Mouse (Mus musculus): Measurements from ENCODE around the gene Akt2. TPM values are rescaled to one million over a fixed set of nuclear protein-coding genes. Genes with fewer than 3 reads are reported as not detected.
A peak's percentile ranks its signal among the peaks of the same experiment; 100 is the strongest.

The Akt2 gene
- polyA plus RNA-seq (2016; fragmentation: Nextera tagmentation; extraction: Ambion mirVana) = 91.3 and 95.0 TPM in 2 replicates

GRCm38 (mm10) chr7:27591266-27592216 is at the start of gene Akt2:
Gene Akt2, plus strand, starts transcription at chr7:27591552.
- Histone ChIP-seq H3K27ac (peak within 1 kb of the TSS; percentile 96), H3K27me3 (ENCODE audit: low read depth, poor library complexity, severe bottlenecking) (no peaks in the 10 kb centered on the region), H3K36me3 (peaks cover 18% of the 10 kb centered on the region), H3K9me3 (replicated peaks) (no peaks in the 10 kb centered on the region), H3K4me1 (peaks cover 18% of the 10 kb centered on the region), H3K4me3 (peak within 1 kb of the TSS; percentile 79)
- WGBS = 1% methylated on average over 71 of the region's 71 CpGs
- peak; percentile 95 for DNase-seq (ENCODE audit: low spot score)

GRCm38 (mm10) chr7:27541922-27542321 is 49.4 kb upstream of the Akt2 start:
- H3K27me3 ChIP-seq (ENCODE audit: low read depth, poor library complexity, severe bottlenecking) = no peaks in the 10 kb centered on the region
- no peaks in the 10 kb centered on the region for H3K9me3 ChIP-seq (replicated peaks)
- H3K36me3 ChIP-seq = peaks cover 8% of the 10 kb centered on the region; the same call in 1 of the 2 replicates
- H3K27ac ChIP-seq = no peak overlapping the region
- WGBS = 62% methylated on average over 5 of the region's 5 CpGs
- DNase-seq (ENCODE audit: low spot score) = no peak
- H3K4me3 ChIP-seq = peak overlapping the region; percentile 53
- peaks cover 27% of the 10 kb centered on the region for H3K4me1 ChIP-seq

- peak overlapping the region; percentile 70 for H3K27ac ChIP-seq
Observed at GRCm38 (mm10) chr7:27542392-27543033, 48.8 kb upstream of the Akt2 start.

GRCm38 (mm10) chr7:27543065-27543464 is 48.3 kb upstream of the Akt2 start:
- no peak for DNase-seq (ENCODE audit: low spot score)
- WGBS = 59% methylated on average over 6 of the region's 6 CpGs
- peaks cover 5% of the 10 kb centered on the region; the same call in 1 of the 2 replicates for H3K36me3 ChIP-seq
- H3K27ac ChIP-seq = peak overlapping the region; percentile 70
- no peaks in the 10 kb centered on the region for H3K27me3 ChIP-seq (ENCODE audit: low read depth, poor library complexity, severe bottlenecking)
- H3K9me3 ChIP-seq (replicated peaks) = no peaks in the 10 kb centered on the region
- peaks cover 27% of the 10 kb centered on the region for H3K4me1 ChIP-seq
- H3K4me3 ChIP-seq = peak overlapping the region; percentile 53

More at GRCm38 (mm10) chr7:27542392-27543033, 48.8 kb upstream of the Akt2 start:
- 3% methylated on average over 30 of the region's 30 CpGs for WGBS
- Histone ChIP-seq H3K4me1 (peaks cover 27% of the 10 kb centered on the region), H3K9me3 (replicated peaks) (no peaks in the 10 kb centered on the region), H3K36me3 (peaks cover 5% of the 10 kb centered on the region; the same call in 1 of the 2 replicates), H3K4me3 (peak overlapping the region; percentile 53), H3K27me3 (ENCODE audit: low read depth, poor library complexity, severe bottlenecking) (no peaks in the 10 kb centered on the region)
- peak; percentile 91 for DNase-seq (ENCODE audit: low spot score)

GRCm38 (mm10) chr7:27543851-27544250 is 47.5 kb upstream of the Akt2 start:
- peaks cover 27% of the 10 kb centered on the region for H3K4me1 ChIP-seq
- H3K36me3 ChIP-seq = peaks cover 5% of the 10 kb centered on the region; the same call in 1 of the 2 replicates
- H3K27ac ChIP-seq = no peak overlapping the region
- H3K9me3 ChIP-seq (replicated peaks) = no peaks in the 10 kb centered on the region
- 87% methylated on average over 4 of the region's 4 CpGs for WGBS
- no peak for DNase-seq (ENCODE audit: low spot score)
- H3K27me3 ChIP-seq (ENCODE audit: low read depth, poor library complexity, severe bottlenecking) = no peaks in the 10 kb centered on the region
- no peak overlapping the region for H3K4me3 ChIP-seq

GRCm38 (mm10) chr7:27544675-27545370 is 46.5 kb upstream of the Akt2 start:
- H3K9me3 ChIP-seq (replicated peaks) = no peaks in the 10 kb centered on the region
- H3K36me3 ChIP-seq = no peaks in the 10 kb centered on the region; the same call in 1 of the 2 replicates
- H3K4me1 ChIP-seq = peaks cover 22% of the 10 kb centered on the region
- H3K27me3 ChIP-seq (ENCODE audit: low read depth, poor library complexity, severe bottlenecking) = no peaks in the 10 kb centered on the region
- H3K4me3 ChIP-seq = no peak overlapping the region
- WGBS = 90% methylated on average over 12 of the region's 12 CpGs
- H3K27ac ChIP-seq = no peak overlapping the region
- DNase-seq (ENCODE audit: low spot score) = no peak

GRCm38 (mm10) chr7:27549597-27549996 is 41.8 kb upstream of the Akt2 start:
- H3K4me1 ChIP-seq = peaks cover 14% of the 10 kb centered on the region
- 85% methylated on average over 6 of the region's 6 CpGs for WGBS
- H3K27ac ChIP-seq = no peak overlapping the region

GRCm38 (mm10) chr7:27552070-27552469 is 39.3 kb upstream of the Akt2 start:
- WGBS = 60% methylated on average over 5 of the region's 5 CpGs
- Histone ChIP-seq H3K4me1 (peaks cover 14% of the 10 kb centered on the region), H3K4me3 (peak overlapping the region; percentile 85), H3K9me3 (replicated peaks) (no peaks in the 10 kb centered on the region), H3K27me3 (ENCODE audit: low read depth, poor library complexity, severe bottlenecking) (no peaks in the 10 kb centered on the region), H3K36me3 (peaks cover 16% of the 10 kb centered on the region), H3K27ac (no peak overlapping the region)
- DNase-seq (ENCODE audit: low spot score) = no peak

More at GRCm38 (mm10) chr7:27549597-27549996, 41.8 kb upstream of the Akt2 start:
- Histone ChIP-seq H3K36me3 (no peaks in the 10 kb centered on the region), H3K9me3 (replicated peaks) (no peaks in the 10 kb centered on the region), H3K27me3 (ENCODE audit: low read depth, poor library complexity, severe bottlenecking) (no peaks in the 10 kb centered on the region), H3K4me3 (no peak overlapping the region)
- DNase-seq (ENCODE audit: low spot score) = no peak

- peaks cover 16% of the 10 kb centered on the region for H3K36me3 ChIP-seq
- no peaks in the 10 kb centered on the region for H3K9me3 ChIP-seq (replicated peaks)
Observed at GRCm38 (mm10) chr7:27552931-27553513, 38.3 kb upstream of the Akt2 start, which contains the start of the genes Pld3 and 2310022A10Rik. Gene Pld3, minus strand, starts transcription at chr7:27553218. Gene 2310022A10Rik, plus strand, starts transcription at chr7:27553233.

GRCm38 (mm10) chr7:27560291-27560887 is 31.0 kb upstream of the Akt2 start:
- 81% methylated on average over 8 of the region's 8 CpGs for WGBS
- DNase-seq (ENCODE audit: low spot score) = no peak

More at GRCm38 (mm10) chr7:27552931-27553513, 38.3 kb upstream of the Akt2 start, which contains the start of the genes Pld3 and 2310022A10Rik:
- Histone ChIP-seq H3K4me1 (peaks cover 14% of the 10 kb centered on the region), H3K27ac (peak within 1 kb of the TSS; percentile 86), H3K4me3 (peak within 1 kb of the TSS; percentile 85), H3K27me3 (ENCODE audit: low read depth, poor library complexity, severe bottlenecking) (no peaks in the 10 kb centered on the region)
- WGBS = under 1% methylated on average over 41 of the region's 41 CpGs
- DNase-seq (ENCODE audit: low spot score) = peak; percentile 98

GRCm38 (mm10) chr7:27560978-27561377 is 30.4 kb upstream of the Akt2 start:
- no peaks in the 10 kb centered on the region for H3K27me3 ChIP-seq (ENCODE audit: low read depth, poor library complexity, severe bottlenecking)
- WGBS = 82% methylated on average over 1 of the region's 1 CpGs
- peaks cover 84% of the 10 kb centered on the region for H3K36me3 ChIP-seq
- no peaks in the 10 kb centered on the region for H3K9me3 ChIP-seq (replicated peaks)
- 0 out of 2 replicates have a peak, but pooled peaks cover 3% of the 10 kb centered on the region for H3K4me1 ChIP-seq
- H3K27ac ChIP-seq = no peak overlapping the region; the same call in 1 of the 2 replicates
- DNase-seq (ENCODE audit: low spot score) = no peak
- no peak overlapping the region for H3K4me3 ChIP-seq

More at GRCm38 (mm10) chr7:27560291-27560887, 31.0 kb upstream of the Akt2 start:
- H3K36me3 ChIP-seq = peaks cover 84% of the 10 kb centered on the region
- no peak overlapping the region; the same call in 1 of the 2 replicates for H3K27ac ChIP-seq
- no peaks in the 10 kb centered on the region for H3K9me3 ChIP-seq (replicated peaks)
- H3K4me1 ChIP-seq = 0 out of 2 replicates have a peak, but pooled peaks cover 3% of the 10 kb centered on the region
- H3K4me3 ChIP-seq = no peak overlapping the region
- H3K27me3 ChIP-seq (ENCODE audit: low read depth, poor library complexity, severe bottlenecking) = no peaks in the 10 kb centered on the region
